Mouse (Mus musculus) heart, embryonic 12.5 days (tissue): ENCODE measurements around the gene Gpd1. TPM values are rescaled to one million over a fixed set of nuclear protein-coding genes. Genes with fewer than 3 reads are reported as not detected.
"Not testable (repeated sequence)": the region's sequence is repeated elsewhere in the genome, so short reads cannot be mapped to it uniquely, and the experiment has no call there.

Source experiments
- ATAC-seq: fragments of 200-750 bp; cut with Nextera tagmentation; 2 replicates; pipeline ENCODE4 v1.8.0; 2017; ENCODE audit warnings: moderate TSS enrichment, moderate library complexity; ENCODE audit not compliant: insufficient number of reproducible peaks, low FRiP score
- H3K27ac ChIP-seq: fragments of 300-500 bp; sonication (generic); 2 replicates; pipeline ENCODE4 v1.5.1; 2016; ENCODE audit warnings: mild to moderate bottlenecking, moderate library complexity; ENCODE audit not compliant: poor library complexity, severe bottlenecking
- H3K27me3 ChIP-seq: fragments of 300-500 bp; sonication (generic); replicated peaks from 2 replicates; pipeline ENCODE4 v1.6.1; 2016; ENCODE audit warnings: mild to moderate bottlenecking, moderate library complexity
- H3K36me3 ChIP-seq: fragments of 300-500 bp; sonication (generic); 2 replicates; pipeline ENCODE4 v1.6.1; 2016; ENCODE audit warnings: mild to moderate bottlenecking, moderate library complexity
- H3K4me1 ChIP-seq: fragments of 300-500 bp; sonication (generic); replicated peaks from 2 replicates; pipeline ENCODE4 v1.6.1; 2016; ENCODE audit warnings: mild to moderate bottlenecking
- H3K4me2 ChIP-seq: fragments of 300-500 bp; sonication (generic); 2 replicates; pipeline ENCODE4 v1.6.1; 2016; ENCODE audit warnings: mild to moderate bottlenecking, moderate library complexity
- H3K4me3 ChIP-seq: fragments of 300-500 bp; sonication (generic); 2 replicates; pipeline ENCODE4 v1.5.1; 2016; ENCODE audit warnings: mild to moderate bottlenecking
- H3K9ac ChIP-seq: fragments of 300-500 bp; sonication (generic); 2 replicates; pipeline ENCODE4 v1.6.1; 2016; ENCODE audit warnings: mild to moderate bottlenecking, moderate library complexity
- H3K9me3 ChIP-seq: fragments of 300-500 bp; sonication (generic); replicated peaks from 2 replicates; pipeline ENCODE4 v1.6.1; 2016; ENCODE audit warnings: mild to moderate bottlenecking, moderate library complexity
- WGBS: fragments of 180-500 bp; shearing (Covaris S2); methylation state at CpG from one replicate; pipeline ENCODE4 v1.1.7; 2016; 5-methylcytosine and 5-hydroxymethylcytosine counted together
- polyA plus RNA-seq: library from polyadenylated mRNA; unstranded; fragments of >200 nt; fragmentation: Nextera tagmentation; extraction: Ambion mirVana; gene quantifications from 2 replicates; pipeline ENCODE4 v1.2.1, GENCODE M21; 2016

The Gpd1 gene
- polyA plus RNA-seq, 1 experiment from 2014 or later, result 0.77 TPM

- Histone ChIP-seq H3K9me3 (no peaks in the 10 kb centered on the region), H3K9ac (no peak overlapping the region), H3K27me3 (no peaks in the 10 kb centered on the region), H3K27ac (peak overlapping the region; percentile 94), H3K36me3 (peaks cover 35% of the 10 kb centered on the region), H3K4me2 (peak overlapping the region; percentile 69), H3K4me1 (peaks cover 35% of the 10 kb centered on the region), H3K4me3 (peak overlapping the region; percentile 98; the same call in 1 of the 2 replicates)
- no peak for ATAC-seq
- WGBS, result 50% methylated on average over 10 of the region's 10 CpGs
Observed at GRCm38 (mm10) chr15:99723120-99723514, 5.8 kb downstream of the Gpd1 start.

- H3K27ac ChIP-seq, result peak overlapping the region; percentile 94
- peak overlapping the region; percentile 98 for H3K4me3 ChIP-seq
- peaks cover 35% of the 10 kb centered on the region for H3K36me3 ChIP-seq
- no peaks in the 10 kb centered on the region for H3K27me3 ChIP-seq
- 13% methylated on average over 11 of the region's 11 CpGs for WGBS
- no peaks in the 10 kb centered on the region for H3K9me3 ChIP-seq
- H3K4me1 ChIP-seq, result peaks cover 35% of the 10 kb centered on the region
- H3K9ac ChIP-seq, result peak overlapping the region; percentile 70
- H3K4me2 ChIP-seq, result peak overlapping the region; percentile 69
- no peak for ATAC-seq
Observed at GRCm38 (mm10) chr15:99723515-99724291, 6.4 kb downstream of the Gpd1 start.

DNA sequence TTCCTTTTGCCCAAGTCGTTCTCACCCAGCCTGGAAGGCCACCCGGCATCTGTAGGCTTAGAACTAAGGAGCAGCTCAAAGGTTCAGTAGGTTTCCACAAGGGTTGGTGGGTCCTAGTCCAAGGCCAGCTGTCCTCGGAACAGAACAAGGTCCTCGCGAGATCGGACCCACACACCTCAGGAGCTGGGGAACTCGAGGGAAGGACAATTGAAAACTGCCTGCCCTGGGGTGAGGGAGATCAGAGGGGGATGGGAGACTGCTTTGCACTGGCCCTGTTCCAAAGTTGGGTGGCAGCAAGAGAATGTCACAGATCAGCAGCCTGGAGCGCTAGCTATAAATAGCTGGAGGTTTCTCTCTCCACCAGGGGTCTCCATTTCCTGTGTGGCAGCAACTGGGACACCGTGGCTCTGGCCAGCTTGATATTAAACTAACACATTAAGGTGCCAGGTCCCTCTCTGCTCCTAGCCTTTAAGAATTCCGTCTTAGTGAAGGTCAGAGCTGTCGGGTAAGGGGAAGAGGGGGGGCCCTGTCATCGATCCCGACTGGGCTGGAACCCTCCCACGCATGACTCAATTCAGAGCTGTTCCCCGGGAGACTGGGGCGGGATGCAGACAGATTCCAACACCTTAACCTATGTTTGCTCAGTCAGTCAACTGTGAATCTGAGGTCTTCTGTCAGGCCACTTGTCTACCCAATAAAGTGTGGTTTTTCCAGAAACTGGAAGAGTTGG lies 7.1 kb downstream of the Gpd1 start:
- peaks cover 38% of the 10 kb centered on the region for H3K36me3 ChIP-seq
- peak; percentile 19 for ATAC-seq
- H3K27ac ChIP-seq, result peak overlapping the region; percentile 94
- H3K27me3 ChIP-seq, result no peaks in the 10 kb centered on the region
- H3K4me3 ChIP-seq, result peak overlapping the region; percentile 98
- peak overlapping the region; percentile 69 for H3K4me2 ChIP-seq
- WGBS, result 8% methylated on average over 16 of the region's 16 CpGs
- no peaks in the 10 kb centered on the region; the same call in 1 of the 2 replicates for H3K9me3 ChIP-seq
- peak overlapping the region; percentile 70 for H3K9ac ChIP-seq
- peaks cover 35% of the 10 kb centered on the region for H3K4me1 ChIP-seq

DNA sequence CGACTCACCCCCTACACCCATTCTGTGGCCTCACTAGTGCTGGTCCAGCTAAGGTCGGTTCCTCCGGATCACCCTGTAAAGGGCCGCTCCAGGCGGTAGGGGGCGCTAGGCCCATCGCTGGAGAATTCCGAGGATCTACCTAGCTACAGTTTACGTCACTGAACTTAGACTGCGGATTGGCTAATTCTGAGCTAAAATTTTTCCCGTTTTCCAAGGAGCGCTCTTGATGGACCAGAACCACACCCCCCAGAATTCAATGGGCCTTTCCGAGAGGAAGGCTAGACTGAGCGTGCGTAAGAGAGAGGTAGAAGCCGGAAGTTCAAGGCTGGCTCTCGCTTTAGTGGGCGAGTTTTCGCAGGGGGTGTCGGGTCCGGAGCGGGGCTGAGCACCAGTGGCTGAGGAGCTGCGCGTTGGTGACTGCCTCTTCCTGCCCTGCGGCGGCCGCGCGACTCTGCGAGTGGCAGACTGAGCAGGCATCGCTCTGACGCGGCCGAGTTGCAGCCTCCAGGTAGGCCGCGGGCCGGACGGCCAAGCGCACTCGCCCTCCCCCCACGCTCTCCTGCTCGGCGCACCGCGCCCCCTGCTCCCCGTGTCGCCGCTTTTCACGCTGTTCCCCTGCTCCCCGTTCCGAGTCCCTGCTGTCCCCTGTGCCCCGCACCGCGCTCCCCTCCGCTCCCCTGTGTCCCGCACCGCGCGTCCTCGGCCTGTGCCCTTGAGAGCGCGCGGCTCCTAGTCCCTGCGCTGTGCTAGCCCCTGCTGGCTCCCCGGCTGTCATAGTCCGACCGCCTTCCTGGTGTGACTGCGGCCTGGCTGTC lies 8.2 kb downstream of the Gpd1 start, which contains the start of gene Cox14:
Gene Cox14, plus strand, starts transcription at position 278 of the 815 bp plus-strand sequence.
- H3K27me3 ChIP-seq, result no peaks in the 10 kb centered on the region
- WGBS, result under 1% methylated on average over 66 of the region's 68 CpGs
- ATAC-seq, result peak; percentile 93
- peak within 1 kb of the TSS; percentile 98 for H3K9ac ChIP-seq
- H3K36me3 ChIP-seq, result peaks cover 35% of the 10 kb centered on the region
- H3K9me3 ChIP-seq, result no peaks in the 10 kb centered on the region; the same call in 1 of the 2 replicates
- H3K4me1 ChIP-seq, result peaks cover 35% of the 10 kb centered on the region
- H3K4me3 ChIP-seq, result peak within 1 kb of the TSS; percentile 98
- H3K27ac ChIP-seq, result peak within 1 kb of the TSS; percentile 97
- H3K4me2 ChIP-seq, result peak within 1 kb of the TSS; percentile 69

- peak overlapping the region; percentile 98 for H3K4me3 ChIP-seq
- H3K9me3 ChIP-seq, result no peaks in the 10 kb centered on the region; the same call in 1 of the 2 replicates
- 70% methylated on average over 2 of the region's 2 CpGs for WGBS
- peak overlapping the region; percentile 98 for H3K9ac ChIP-seq
- H3K4me2 ChIP-seq, result peak overlapping the region; percentile 69
- H3K36me3 ChIP-seq, result peaks cover 38% of the 10 kb centered on the region
- H3K27me3 ChIP-seq, result no peaks in the 10 kb centered on the region
- ATAC-seq, result no peak
- peak overlapping the region; percentile 97; the same call in 1 of the 2 replicates for H3K27ac ChIP-seq
- peaks cover 35% of the 10 kb centered on the region for H3K4me1 ChIP-seq
Observed at GRCm38 (mm10) chr15:99726549-99726948, 9.2 kb downstream of the Gpd1 start.

DNA sequence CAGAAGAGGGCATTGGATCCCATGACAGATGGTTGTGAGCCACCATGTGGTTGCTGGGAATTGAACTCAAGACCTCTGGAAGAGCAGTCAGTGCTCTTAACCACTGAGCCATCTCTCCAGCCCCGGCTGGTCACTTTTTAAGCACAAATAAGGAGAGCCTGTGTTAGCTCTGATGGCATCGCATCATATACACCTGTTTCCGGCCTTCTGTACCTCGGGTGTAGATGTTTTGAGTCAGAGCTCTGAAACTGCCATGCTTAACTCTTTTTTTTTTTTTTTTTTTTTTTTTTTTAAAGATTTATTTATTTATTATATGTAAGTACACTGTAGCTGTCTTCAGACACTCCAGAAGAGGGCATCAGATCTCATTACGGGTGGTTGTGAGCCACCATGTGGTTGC lies 9.7 kb downstream of the Gpd1 start:
- not testable (repeated sequence) for H3K4me2 ChIP-seq, H3K4me3 ChIP-seq, H3K9ac ChIP-seq, H3K27me3 ChIP-seq, H3K9me3 ChIP-seq, H3K27ac ChIP-seq, ATAC-seq
- WGBS, result 92% methylated on average over 4 of the region's 5 CpGs
- Histone ChIP-seq H3K4me1 (peaks cover 33% of the 10 kb centered on the region), H3K36me3 (peaks cover 38% of the 10 kb centered on the region)

DNA sequence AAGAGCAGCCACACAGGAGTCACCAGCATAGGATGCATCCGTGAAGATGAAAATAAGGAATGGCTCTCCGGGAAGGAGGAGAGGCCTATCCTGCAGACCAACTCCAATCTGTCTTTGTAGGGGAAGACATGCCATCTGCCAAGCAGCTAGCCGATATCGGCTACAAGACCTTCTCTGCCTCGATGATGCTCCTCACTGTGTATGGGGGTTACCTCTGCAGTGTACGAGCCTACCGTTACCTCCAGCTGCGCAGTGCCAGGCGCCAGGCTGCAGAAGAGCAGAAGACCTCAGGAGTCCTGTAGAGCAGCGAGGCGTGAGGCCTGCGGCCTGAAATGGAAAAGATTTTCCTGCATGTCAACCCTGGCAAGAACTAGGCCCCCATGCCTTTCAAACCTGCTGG lies 10.2 kb downstream of the Gpd1 start:
- Histone ChIP-seq H3K4me1 (peaks cover 29% of the 10 kb centered on the region), H3K4me3 (no peak overlapping the region), H3K36me3 (peaks cover 40% of the 10 kb centered on the region), H3K27ac (no peak overlapping the region), H3K9me3 (no peaks in the 10 kb centered on the region; the same call in 1 of the 2 replicates), H3K4me2 (no peak overlapping the region), H3K9ac (no peak overlapping the region), H3K27me3 (no peaks in the 10 kb centered on the region)
- ATAC-seq, result no peak
- WGBS, result 94% methylated on average over 12 of the region's 12 CpGs

DNA sequence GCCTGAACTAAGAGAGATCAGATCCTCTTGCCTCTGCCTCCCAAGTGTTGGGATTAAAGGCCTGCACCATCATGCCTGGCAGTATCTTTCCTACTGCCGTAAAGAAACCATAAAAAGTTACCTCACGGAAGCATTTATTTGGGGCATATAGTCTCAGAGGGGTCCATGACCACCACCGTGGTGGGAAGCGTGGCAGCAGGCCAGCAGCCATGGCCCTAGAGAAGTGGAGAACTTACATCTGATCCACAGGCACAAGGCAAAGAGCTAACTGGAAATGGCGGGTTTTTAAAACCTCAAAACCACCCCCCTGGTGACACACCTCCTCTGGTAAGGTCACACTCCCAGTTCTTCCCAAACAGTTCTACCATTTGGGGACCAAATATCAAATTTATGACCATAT lies 10.9 kb downstream of the Gpd1 start:
- 97% methylated on average over 5 of the region's 5 CpGs for WGBS
- no peak overlapping the region for H3K27ac ChIP-seq
- H3K9me3 ChIP-seq, result no peaks in the 10 kb centered on the region; the same call in 1 of the 2 replicates
- H3K9ac ChIP-seq, result no peak overlapping the region
- peaks cover 22% of the 10 kb centered on the region for H3K4me1 ChIP-seq
- no peak overlapping the region for H3K4me2 ChIP-seq
- H3K27me3 ChIP-seq, result no peaks in the 10 kb centered on the region
- H3K4me3 ChIP-seq, result no peak overlapping the region
- ATAC-seq, result no peak
- peaks cover 44% of the 10 kb centered on the region for H3K36me3 ChIP-seq

- Histone ChIP-seq H3K4me1 (peaks cover 12% of the 10 kb centered on the region), H3K27ac (no peak overlapping the region), H3K4me3 (no peak overlapping the region), H3K36me3 (peaks cover 49% of the 10 kb centered on the region), H3K9ac (no peak overlapping the region), H3K4me2 (no peak overlapping the region), H3K9me3 (no peaks in the 10 kb centered on the region; the same call in 1 of the 2 replicates), H3K27me3 (no peaks in the 10 kb centered on the region)
- ATAC-seq, result no peak
- 96% methylated on average over 4 of the region's 4 CpGs for WGBS
Observed at GRCm38 (mm10) chr15:99729056-99729783, 11.9 kb downstream of the Gpd1 start.

DNA sequence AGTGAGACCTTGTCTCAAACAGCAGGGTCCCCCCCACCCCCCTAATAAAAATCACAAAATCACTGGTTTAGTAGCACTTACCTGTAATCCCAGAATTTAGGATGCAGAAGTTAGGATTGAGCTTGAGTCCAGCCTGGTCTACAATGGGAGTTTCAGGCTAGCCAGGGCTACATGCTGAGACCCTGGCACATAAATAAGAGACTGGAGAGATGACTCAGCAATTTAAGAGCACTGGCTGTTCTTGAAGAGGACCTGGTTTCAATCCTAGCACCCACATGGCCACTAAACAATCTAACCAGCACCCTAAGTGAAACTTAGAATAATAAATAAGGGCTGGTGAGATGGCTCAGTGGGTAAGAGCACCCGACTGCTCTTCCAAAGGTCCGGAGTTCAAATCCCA lies 13.9 kb downstream of the Gpd1 start:
- no peak overlapping the region for H3K27ac ChIP-seq
- ATAC-seq, result no peak
- no peaks in the 10 kb centered on the region for H3K27me3 ChIP-seq
- H3K36me3 ChIP-seq, result peaks cover 66% of the 10 kb centered on the region
- no peak overlapping the region for H3K4me2 ChIP-seq
- H3K4me1 ChIP-seq, result peaks cover 7% of the 10 kb centered on the region
- no peak overlapping the region for H3K9ac ChIP-seq
- WGBS, result 91% methylated on average over 2 of the region's 2 CpGs
- no peaks in the 10 kb centered on the region; the same call in 1 of the 2 replicates for H3K9me3 ChIP-seq
- H3K4me3 ChIP-seq, result no peak overlapping the region
